Mouse (Mus musculus): Measurements from ENCODE around the gene Adcy2. TPM values are rescaled to one million over a fixed set of nuclear protein-coding genes. Genes with fewer than 3 reads are reported as not detected.

Adcy2 gene
- polyA plus RNA-seq, 1 experiment = 2.7 TPM

DNA sequence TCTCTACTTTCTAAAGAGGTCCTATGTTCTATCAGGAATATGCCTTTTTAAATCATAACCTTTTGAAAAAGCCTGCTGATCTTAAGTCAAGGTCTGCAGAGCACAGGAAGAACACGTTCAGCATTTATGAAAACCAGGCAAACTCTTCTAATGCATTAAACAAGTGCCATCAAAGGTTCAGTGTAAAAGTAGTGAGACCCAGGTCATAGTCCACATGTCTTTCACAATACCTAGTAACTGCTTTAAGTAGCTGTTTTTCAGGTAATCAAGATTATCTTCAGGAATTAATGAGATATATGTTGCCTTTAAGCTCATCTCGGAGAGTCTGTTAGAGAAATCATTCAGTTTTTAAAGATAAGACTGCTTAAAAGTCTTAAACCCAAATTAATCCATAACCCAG lies 21.2 kb upstream of the Adcy2 start:
- no peaks in the 10 kb centered on the region for H3K4me1 ChIP-seq (ENCODE audit: control insufficient read depth, insufficient read depth, low read length)
- H3K4me3 ChIP-seq (ENCODE audit: control insufficient read depth, low read depth, low read length) = no peak overlapping the region
- no peak for TF ChIP-seq POLR2A (IDR thresholded peaks at IDR 0.05; ENCODE audit: control insufficient read depth, low read depth, low read length)
- TF ChIP-seq CTCF (IDR thresholded peaks at IDR 0.05; ENCODE audit: control insufficient read depth, insufficient read depth, insufficient replicate concordance, low read depth, low read length) = no peak
- H3K27ac ChIP-seq (ENCODE audit: control insufficient read depth, insufficient read depth, low read depth, low read length) = no peak overlapping the region
- no peaks in the 10 kb centered on the region for H3K36me3 ChIP-seq (ENCODE audit: control insufficient read depth, insufficient read depth, low read length)
- H3K27me3 ChIP-seq (ENCODE audit: control insufficient read depth, insufficient read depth, low read length) = no peaks in the 10 kb centered on the region

- Histone ChIP-seq H3K27me3 (ENCODE audit: control insufficient read depth, insufficient read depth, low read length) (no peaks in the 10 kb centered on the region), H3K27ac (ENCODE audit: control insufficient read depth, insufficient read depth, low read depth, low read length) (no peak overlapping the region), H3K4me1 (ENCODE audit: control insufficient read depth, insufficient read depth, low read length) (no peaks in the 10 kb centered on the region), H3K4me3 (ENCODE audit: control insufficient read depth, low read depth, low read length) (no peak overlapping the region), H3K36me3 (ENCODE audit: control insufficient read depth, insufficient read depth, low read length) (no peaks in the 10 kb centered on the region)
- TF ChIP-seq POLR2A (IDR thresholded peaks at IDR 0.05; ENCODE audit: control insufficient read depth, low read depth, low read length) = no peak
- TF ChIP-seq CTCF (IDR thresholded peaks at IDR 0.05; ENCODE audit: control insufficient read depth, insufficient read depth, insufficient replicate concordance, low read depth, low read length) = no peak
Measured at GRCm38 (mm10) chr13:69006915-69007314, 7.6 kb upstream of the Adcy2 start.

GRCm38 (mm10) chr13:69006091-69006490 lies 6.8 kb upstream of the Adcy2 start:
- TF ChIP-seq POLR2A (IDR thresholded peaks at IDR 0.05; ENCODE audit: control insufficient read depth, low read depth, low read length) = no peak
- TF ChIP-seq CTCF (IDR thresholded peaks at IDR 0.05; ENCODE audit: control insufficient read depth, insufficient read depth, insufficient replicate concordance, low read depth, low read length) = no peak
- no peak overlapping the region for H3K27ac ChIP-seq (ENCODE audit: control insufficient read depth, insufficient read depth, low read depth, low read length)
- no peak overlapping the region for H3K4me3 ChIP-seq (ENCODE audit: control insufficient read depth, low read depth, low read length)
- no peaks in the 10 kb centered on the region for H3K4me1 ChIP-seq (ENCODE audit: control insufficient read depth, insufficient read depth, low read length)
- H3K27me3 ChIP-seq (ENCODE audit: control insufficient read depth, insufficient read depth, low read length) = no peaks in the 10 kb centered on the region
- no peaks in the 10 kb centered on the region for H3K36me3 ChIP-seq (ENCODE audit: control insufficient read depth, insufficient read depth, low read length)

- Histone ChIP-seq H3K36me3 (ENCODE audit: control insufficient read depth, insufficient read depth, low read length) (no peaks in the 10 kb centered on the region), H3K27me3 (ENCODE audit: control insufficient read depth, insufficient read depth, low read length) (no peaks in the 10 kb centered on the region), H3K4me3 (ENCODE audit: control insufficient read depth, low read depth, low read length) (no peak overlapping the region), H3K4me1 (ENCODE audit: control insufficient read depth, insufficient read depth, low read length) (peaks cover 3% of the 10 kb centered on the region), H3K27ac (ENCODE audit: control insufficient read depth, insufficient read depth, low read depth, low read length) (no peak overlapping the region)
- TF ChIP-seq POLR2A (IDR thresholded peaks at IDR 0.05; ENCODE audit: control insufficient read depth, low read depth, low read length) (no peak), CTCF (IDR thresholded peaks at IDR 0.05; ENCODE audit: control insufficient read depth, insufficient read depth, insufficient replicate concordance, low read depth, low read length) (no peak)
Measured at GRCm38 (mm10) chr13:69004406-69004805, 5.1 kb upstream of the Adcy2 start.

- TF ChIP-seq POLR2A (IDR thresholded peaks at IDR 0.05; ENCODE audit: control insufficient read depth, low read depth, low read length) (no peak), CTCF (IDR thresholded peaks at IDR 0.05; ENCODE audit: control insufficient read depth, insufficient read depth, insufficient replicate concordance, low read depth, low read length) (no peak)
- no peaks in the 10 kb centered on the region for H3K27me3 ChIP-seq (ENCODE audit: control insufficient read depth, insufficient read depth, low read length)
- no peak overlapping the region for H3K4me3 ChIP-seq (ENCODE audit: control insufficient read depth, low read depth, low read length)
- peaks cover 10% of the 10 kb centered on the region for H3K4me1 ChIP-seq (ENCODE audit: control insufficient read depth, insufficient read depth, low read length)
- no peak overlapping the region for H3K27ac ChIP-seq (ENCODE audit: control insufficient read depth, insufficient read depth, low read depth, low read length)
- H3K36me3 ChIP-seq (ENCODE audit: control insufficient read depth, insufficient read depth, low read length) = no peaks in the 10 kb centered on the region
Measured at GRCm38 (mm10) chr13:69002631-69003030, 3.3 kb upstream of the Adcy2 start.

DNA sequence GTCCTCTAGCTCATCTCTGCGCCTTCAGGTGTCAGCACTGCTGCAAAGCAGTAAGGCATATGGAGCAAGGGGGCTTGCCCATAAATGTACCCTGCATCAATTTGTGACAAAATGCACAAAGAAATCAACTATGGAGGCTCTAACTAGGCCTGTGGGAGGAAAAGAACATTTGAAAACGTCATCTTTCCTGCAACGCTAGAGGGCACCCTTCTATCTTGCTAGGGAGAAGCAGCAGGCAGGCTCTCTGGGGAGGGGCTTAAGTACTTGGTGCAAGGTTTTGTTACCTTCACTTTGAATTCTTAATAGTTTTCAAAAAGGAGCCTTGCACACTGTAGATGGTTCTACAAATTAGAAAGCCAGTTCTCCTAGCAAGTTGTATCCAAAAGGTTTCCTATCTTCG lies 2.8 kb upstream of the Adcy2 start:
- Histone ChIP-seq H3K36me3 (ENCODE audit: control insufficient read depth, insufficient read depth, low read length) (no peaks in the 10 kb centered on the region), H3K4me3 (ENCODE audit: control insufficient read depth, low read depth, low read length) (no peak overlapping the region), H3K4me1 (ENCODE audit: control insufficient read depth, insufficient read depth, low read length) (peaks cover 10% of the 10 kb centered on the region), H3K27me3 (ENCODE audit: control insufficient read depth, insufficient read depth, low read length) (no peaks in the 10 kb centered on the region), H3K27ac (ENCODE audit: control insufficient read depth, insufficient read depth, low read depth, low read length) (no peak overlapping the region)
- TF ChIP-seq CTCF (IDR thresholded peaks at IDR 0.05; ENCODE audit: control insufficient read depth, insufficient read depth, insufficient replicate concordance, low read depth, low read length) = peak; percentile 9; the same call in 1 of the 2 replicates
- no peak for TF ChIP-seq POLR2A (IDR thresholded peaks at IDR 0.05; ENCODE audit: control insufficient read depth, low read depth, low read length)

- Histone ChIP-seq H3K36me3 (ENCODE audit: control insufficient read depth, insufficient read depth, low read length) (no peaks in the 10 kb centered on the region), H3K4me1 (ENCODE audit: control insufficient read depth, insufficient read depth, low read length) (peaks cover 10% of the 10 kb centered on the region), H3K4me3 (ENCODE audit: control insufficient read depth, low read depth, low read length) (peak overlapping the region; percentile 68; the same call in 1 of the 2 replicates), H3K27ac (ENCODE audit: control insufficient read depth, insufficient read depth, low read depth, low read length) (no peak overlapping the region), H3K27me3 (ENCODE audit: control insufficient read depth, insufficient read depth, low read length) (no peaks in the 10 kb centered on the region)
- TF ChIP-seq CTCF (IDR thresholded peaks at IDR 0.05; ENCODE audit: control insufficient read depth, insufficient read depth, insufficient replicate concordance, low read depth, low read length) (no peak), POLR2A (IDR thresholded peaks at IDR 0.05; ENCODE audit: control insufficient read depth, low read depth, low read length) (no peak)
Measured at GRCm38 (mm10) chr13:68999826-69000225, 485 bp upstream of the Adcy2 start.

DNA sequence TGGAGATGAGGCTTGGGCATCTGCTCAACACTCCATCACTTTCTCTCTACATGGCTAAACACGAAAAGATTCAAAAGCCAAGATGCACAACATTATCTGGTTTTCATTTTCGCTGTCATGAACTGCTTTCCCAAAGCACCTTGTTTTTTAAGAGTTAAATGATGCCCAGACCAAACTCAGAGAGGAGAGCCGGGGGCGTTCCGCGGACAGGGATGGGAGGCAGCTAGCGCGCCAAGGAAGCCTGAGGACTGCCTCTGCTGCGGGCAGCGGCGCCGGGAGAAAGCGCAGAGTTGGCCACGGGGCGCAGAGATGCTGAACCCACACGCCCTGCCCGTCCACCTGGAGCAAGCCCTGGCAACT lies 803 bp downstream of the Adcy2 start:
- Histone ChIP-seq H3K4me3 (ENCODE audit: control insufficient read depth, low read depth, low read length) (peak overlapping the region; percentile 68), H3K27me3 (ENCODE audit: control insufficient read depth, insufficient read depth, low read length) (no peaks in the 10 kb centered on the region), H3K27ac (ENCODE audit: control insufficient read depth, insufficient read depth, low read depth, low read length) (no peak overlapping the region), H3K36me3 (ENCODE audit: control insufficient read depth, insufficient read depth, low read length) (no peaks in the 10 kb centered on the region), H3K4me1 (ENCODE audit: control insufficient read depth, insufficient read depth, low read length) (peaks cover 10% of the 10 kb centered on the region)
- TF ChIP-seq CTCF (IDR thresholded peaks at IDR 0.05; ENCODE audit: control insufficient read depth, insufficient read depth, insufficient replicate concordance, low read depth, low read length) = no peak
- TF ChIP-seq POLR2A (IDR thresholded peaks at IDR 0.05; ENCODE audit: control insufficient read depth, low read depth, low read length) = no peak
